Mouse (Mus musculus) kidney, adult 2 months (tissue): ENCODE measurements at regions not wholly inside any gene's neighbourhood (a gene's known extent, or its start where the extent isn't known, plus 50 kb on each side); places are given as distances from the start of the nearest gene placed in this dataset.

Experiments used
- DNase-seq: peaks from one replicate; pipeline ENCODE4 v3.0.0; 2021
- H3K27ac ChIP-seq: fragments of 200-500 bp; 2 replicates; pipeline ENCODE4 v1.5.1; 2012; ENCODE audit warnings: low read depth, low read length, control low read depth, inconsistent platforms; ENCODE audit not compliant: insufficient read depth
- H3K27me3 ChIP-seq: fragments of 200-500 bp; replicated peaks from 2 replicates; pipeline ENCODE4 v1.6.1; 2012; ENCODE audit warnings: mild to moderate bottlenecking, moderate library complexity, low read length, inconsistent platforms; ENCODE audit not compliant: control insufficient read depth, insufficient read depth
- H3K36me3 ChIP-seq: fragments of 200-500 bp; 2 replicates; pipeline ENCODE4 v1.6.1; 2012; ENCODE audit warnings: mild to moderate bottlenecking, moderate library complexity, low read length, inconsistent platforms; ENCODE audit not compliant: control insufficient read depth, insufficient read depth
- H3K4me1 ChIP-seq: fragments of 200-500 bp; 2 replicates; pipeline ENCODE4 v1.6.1; 2011; ENCODE audit warnings: low read length; ENCODE audit not compliant: control insufficient read depth, insufficient read depth
- H3K4me3 ChIP-seq: fragments of 200-500 bp; 2 replicates; pipeline ENCODE4 v1.5.1; 2011; ENCODE audit warnings: mild to moderate bottlenecking, low read depth, low read length, control low read depth; ENCODE audit not compliant: insufficient read depth
- CTCF ChIP-seq: fragments of 200-500 bp; conservative IDR thresholded peaks from 2 replicates; pipeline ENCODE4 v1.5.1; 2011; ENCODE audit warnings: low read depth, mild to moderate bottlenecking, control low read depth, low read length, moderate library complexity, mixed read lengths; ENCODE audit not compliant: insufficient read depth, insufficient read length
- POLR2A ChIP-seq: fragments of 200-500 bp; IDR thresholded peaks from one replicate; pipeline ENCODE4 v1.6.1; 2011; ENCODE audit warnings: low read depth, low read length, control low read depth
- WGBS: fragments of 180-500 bp; shearing (Covaris S2); methylation state at CpG from one replicate; pipeline ENCODE4 v1.1.7; 2018; 5-methylcytosine and 5-hydroxymethylcytosine counted together

DNA sequence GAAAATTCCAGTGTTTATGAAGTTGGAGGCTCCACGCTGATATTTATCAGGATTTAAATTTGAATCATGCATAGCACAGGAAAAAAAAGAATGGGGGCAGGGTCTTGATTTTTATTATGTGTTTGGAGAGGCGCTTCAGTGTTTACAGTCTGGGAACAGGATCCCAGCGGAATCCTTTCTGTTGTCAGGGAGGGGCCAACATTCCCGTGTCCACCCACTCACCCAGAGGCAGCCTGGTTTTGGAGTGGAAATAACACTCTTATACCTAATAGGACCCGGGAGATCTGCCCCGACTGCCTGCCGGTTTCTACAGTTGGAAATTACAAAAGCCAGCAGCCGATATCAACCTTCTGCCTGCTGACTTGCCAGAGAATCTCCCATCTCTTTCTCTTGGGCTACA, 120.2 kb upstream of the Zfp217 start:
- DNase-seq, result peak; percentile 13
- Histone ChIP-seq H3K4me1 (peaks cover 3% of the 10 kb centered on the region; the same call in 1 of the 2 replicates), H3K27me3 (0 out of 2 replicates have a peak, but pooled peaks cover 1% of the 10 kb centered on the region), H3K27ac (no peak overlapping the region), H3K36me3 (no peaks in the 10 kb centered on the region), H3K4me3 (no peak overlapping the region)
- TF ChIP-seq POLR2A, result no peak
- no peak for TF ChIP-seq CTCF
- WGBS, result 36% methylated on average over 8 of the region's 8 CpGs

DNA sequence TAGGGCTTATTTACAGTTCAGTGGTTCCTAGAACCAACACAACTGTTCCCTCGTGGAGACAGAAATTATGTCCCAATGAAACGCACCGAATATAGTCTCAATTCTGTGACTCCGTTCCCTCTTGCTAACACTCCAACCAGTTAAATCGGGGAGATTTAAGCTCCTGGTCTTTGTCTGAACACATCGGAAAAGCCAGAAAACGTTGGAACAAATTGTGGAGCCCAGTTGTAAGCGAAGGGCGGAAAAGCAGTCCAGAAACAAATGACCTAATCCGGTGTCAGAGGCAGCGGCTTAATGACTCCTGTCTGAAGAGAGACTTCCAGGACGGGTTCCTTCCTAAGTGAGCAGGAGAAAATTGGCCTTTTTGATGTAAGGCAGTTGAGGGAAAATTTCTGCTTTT, 119.2 kb upstream of the Zfp217 start:
- TF ChIP-seq POLR2A (no peak), CTCF (no peak)
- 0 out of 2 replicates have a peak, but pooled peaks cover 1% of the 10 kb centered on the region for H3K27me3 ChIP-seq
- peak; percentile 51 for DNase-seq
- 6% methylated on average over 12 of the region's 12 CpGs for WGBS
- H3K4me1 ChIP-seq, result peaks cover 3% of the 10 kb centered on the region; the same call in 1 of the 2 replicates
- H3K36me3 ChIP-seq, result no peaks in the 10 kb centered on the region
- peak overlapping the region; percentile 13; the same call in 1 of the 2 replicates for H3K27ac ChIP-seq
- peak overlapping the region; percentile 13 for H3K4me3 ChIP-seq

- H3K4me3 ChIP-seq, result peak overlapping the region; percentile 5; the same call in 1 of the 2 replicates
- DNase-seq, result peak; percentile 24
- peak overlapping the region; percentile 13; the same call in 1 of the 2 replicates for H3K27ac ChIP-seq
- no peaks in the 10 kb centered on the region for H3K36me3 ChIP-seq
- H3K4me1 ChIP-seq, result peaks cover 3% of the 10 kb centered on the region; the same call in 1 of the 2 replicates
- no peak for TF ChIP-seq POLR2A
- TF ChIP-seq CTCF, result peak; percentile 49
- WGBS, result 11% methylated on average over 16 of the region's 16 CpGs
- 0 out of 2 replicates have a peak, but pooled peaks cover 1% of the 10 kb centered on the region for H3K27me3 ChIP-seq
Observed at GRCm38 (mm10) chr2:170266407-170267101, 118.7 kb upstream of the Zfp217 start.

- peaks cover 3% of the 10 kb centered on the region; the same call in 1 of the 2 replicates for H3K4me1 ChIP-seq
- 64% methylated on average over 4 of the region's 4 CpGs for WGBS
- TF ChIP-seq POLR2A (no peak), CTCF (no peak)
Observed at GRCm38 (mm10) chr2:170263594-170263993, 115.7 kb upstream of the Zfp217 start.

DNA sequence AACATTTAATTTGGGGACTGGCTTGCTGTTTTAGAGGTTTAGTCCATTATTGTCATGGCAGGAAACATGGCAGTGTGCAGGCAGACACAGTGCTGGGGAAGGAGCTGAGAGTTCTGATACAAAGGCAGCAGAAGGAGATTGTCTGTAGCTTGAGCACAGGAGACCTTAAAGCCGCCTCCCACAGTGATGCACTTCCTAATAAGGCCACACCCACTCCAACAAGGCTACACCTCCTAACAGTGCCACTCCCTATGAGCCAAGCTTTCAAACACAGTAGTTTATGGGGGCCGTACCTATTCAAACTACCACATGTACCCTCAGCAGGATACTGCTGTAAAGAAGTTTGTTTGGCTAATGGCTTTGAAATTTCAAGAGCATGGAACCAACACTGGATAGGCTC, 113.3 kb upstream of the Zfp217 start:
- no peak overlapping the region for H3K27ac ChIP-seq
- DNase-seq, result no peak
- no peaks in the 10 kb centered on the region for H3K4me1 ChIP-seq
- WGBS, result 92% methylated on average over 2 of the region's 2 CpGs
- no peak for TF ChIP-seq CTCF
- TF ChIP-seq POLR2A, result no peak
- no peaks in the 10 kb centered on the region for H3K36me3 ChIP-seq
- no peaks in the 10 kb centered on the region for H3K27me3 ChIP-seq
- H3K4me3 ChIP-seq, result no peak overlapping the region

More at GRCm38 (mm10) chr2:170263594-170263993, 115.7 kb upstream of the Zfp217 start:
- H3K27me3 ChIP-seq, result 0 out of 2 replicates have a peak, but pooled peaks cover 1% of the 10 kb centered on the region
- H3K27ac ChIP-seq, result no peak overlapping the region
- H3K36me3 ChIP-seq, result no peaks in the 10 kb centered on the region
- DNase-seq, result no peak
- no peak overlapping the region for H3K4me3 ChIP-seq

- Histone ChIP-seq H3K36me3 (no peaks in the 10 kb centered on the region), H3K27me3 (no peaks in the 10 kb centered on the region), H3K4me1 (peaks cover 4% of the 10 kb centered on the region; the same call in 1 of the 2 replicates), H3K27ac (no peak overlapping the region), H3K4me3 (no peak overlapping the region)
- TF ChIP-seq CTCF, result no peak
- 96% methylated on average over 10 of the region's 10 CpGs for WGBS
- no peak for DNase-seq
Observed at GRCm38 (mm10) chr2:170259662-170260457, 112.0 kb upstream of the Zfp217 start.

DNA sequence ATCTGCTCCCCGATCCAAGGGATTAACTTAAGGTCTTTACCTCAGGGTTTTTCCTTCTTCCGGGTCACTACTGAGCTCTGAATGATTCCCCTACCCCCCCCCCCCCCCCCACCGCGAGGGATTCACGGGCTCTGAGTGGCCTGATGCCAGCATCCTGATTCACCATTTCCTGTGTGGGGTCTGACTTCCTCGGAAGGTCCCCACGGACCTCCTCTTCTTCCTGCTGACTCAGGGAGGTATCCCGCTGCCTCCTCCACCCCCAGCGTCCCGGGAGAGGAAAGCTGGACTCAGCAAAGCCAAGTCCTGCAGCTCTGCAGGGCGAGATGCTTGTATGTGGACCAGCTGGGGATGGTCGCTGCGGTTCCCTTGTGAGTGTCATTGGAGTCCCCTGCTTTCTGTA, 110.5 kb upstream of the Zfp217 start:
- DNase-seq, result peak; percentile 67
- WGBS, result 50% methylated on average over 13 of the region's 13 CpGs
- H3K4me1 ChIP-seq, result peaks cover 4% of the 10 kb centered on the region; the same call in 1 of the 2 replicates
- no peak overlapping the region for H3K27ac ChIP-seq
- H3K36me3 ChIP-seq, result no peaks in the 10 kb centered on the region
- no peak for TF ChIP-seq POLR2A
- TF ChIP-seq CTCF, result no peak
- no peaks in the 10 kb centered on the region for H3K27me3 ChIP-seq
- no peak overlapping the region for H3K4me3 ChIP-seq
